Mouse (Mus musculus): ENCODE data around the gene Igfbpl1. TPM values are rescaled to one million over a fixed set of nuclear protein-coding genes. Genes with fewer than 3 reads are reported as not detected.

Igfbpl1 gene
- polyA plus RNA-seq, 1 experiment from 2014 or later, result 13.8 TPM

GRCm38 (mm10) chr4:45818814-45819207, 7.9 kb downstream of the Igfbpl1 start:
- Histone ChIP-seq H3K36me3 (peaks cover 21% of the 10 kb centered on the region), H3K27me3 (ENCODE audit: low read depth, poor library complexity, severe bottlenecking) (peaks cover 35% of the 10 kb centered on the region), H3K9me3 (replicated peaks) (0 out of 2 replicates have a peak, but pooled peaks cover 4% of the 10 kb centered on the region), H3K4me1 (peaks cover 86% of the 10 kb centered on the region), H3K4me3 (peak overlapping the region; percentile 38), H3K27ac (replicated peaks) (peak overlapping the region; percentile 92)
- no peak for DNase-seq (ENCODE audit: low spot score)
- WGBS, result 14% methylated on average over 4 of the region's 4 CpGs

DNA sequence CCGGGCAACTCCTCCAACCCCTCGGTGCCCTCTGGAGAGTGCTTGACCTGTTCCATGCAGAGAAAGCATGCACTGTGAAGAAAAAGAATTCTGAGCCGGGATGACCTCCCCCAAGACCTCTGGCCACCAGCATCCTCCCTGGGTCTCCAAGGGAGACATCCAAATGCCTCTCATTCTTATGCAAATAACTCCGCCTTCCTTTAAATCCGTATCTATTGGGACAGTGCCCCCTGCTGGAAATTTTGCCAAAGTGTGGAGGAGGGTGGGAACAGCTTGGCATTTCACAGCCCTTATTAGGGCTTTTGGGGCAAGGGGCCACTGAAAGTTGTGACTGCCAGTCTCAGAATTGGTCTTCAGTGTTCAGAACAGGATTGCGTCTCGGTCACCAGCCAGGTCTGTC, 11.2 kb downstream of the Igfbpl1 start:
- H3K9me3 ChIP-seq (replicated peaks), result 0 out of 2 replicates have a peak, but pooled peaks cover 4% of the 10 kb centered on the region
- peaks cover 73% of the 10 kb centered on the region for H3K4me1 ChIP-seq
- no peak overlapping the region for H3K4me3 ChIP-seq
- WGBS, result 19% methylated on average over 7 of the region's 7 CpGs
- H3K36me3 ChIP-seq, result peaks cover 36% of the 10 kb centered on the region
- peak; percentile 82 for DNase-seq (ENCODE audit: low spot score)
- H3K27me3 ChIP-seq (ENCODE audit: low read depth, poor library complexity, severe bottlenecking), result peaks cover 37% of the 10 kb centered on the region
- H3K27ac ChIP-seq (replicated peaks), result peak overlapping the region; percentile 9; the same call in 1 of the 2 replicates

DNA sequence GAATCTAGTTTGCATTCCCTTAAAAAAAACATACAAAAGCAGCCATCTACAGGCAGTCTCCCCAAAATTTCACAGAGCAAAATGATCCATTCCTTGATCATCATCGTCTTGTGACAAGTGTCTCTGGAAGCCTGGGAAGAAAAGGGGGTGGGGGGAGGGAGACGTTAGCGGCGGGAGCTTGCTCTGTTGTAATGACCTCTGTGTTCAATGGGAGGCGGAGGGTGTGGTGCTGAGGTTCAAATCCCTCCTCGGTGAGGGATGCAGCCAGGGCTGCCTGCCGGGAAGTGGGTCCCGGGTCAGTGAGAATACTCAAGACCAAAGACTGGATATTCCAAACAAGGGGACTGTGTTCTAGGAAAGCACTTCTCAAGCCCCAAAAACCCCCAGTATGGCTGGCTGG, 15.5 kb downstream of the Igfbpl1 start:
- peaks cover 30% of the 10 kb centered on the region for H3K4me1 ChIP-seq
- 0 out of 2 replicates have a peak, but pooled peaks cover 4% of the 10 kb centered on the region for H3K9me3 ChIP-seq (replicated peaks)
- WGBS, result 15% methylated on average over 8 of the region's 8 CpGs
- H3K4me3 ChIP-seq, result no peak overlapping the region
- H3K27ac ChIP-seq (replicated peaks), result no peak overlapping the region
- no peak for DNase-seq (ENCODE audit: low spot score)
- H3K27me3 ChIP-seq (ENCODE audit: low read depth, poor library complexity, severe bottlenecking), result peaks cover 26% of the 10 kb centered on the region
- H3K36me3 ChIP-seq, result peaks cover 48% of the 10 kb centered on the region

- WGBS, result 42% methylated on average over 7 of the region's 7 CpGs
- Histone ChIP-seq H3K9me3 (replicated peaks) (no peaks in the 10 kb centered on the region), H3K4me1 (peaks cover 18% of the 10 kb centered on the region), H3K27me3 (ENCODE audit: low read depth, poor library complexity, severe bottlenecking) (peaks cover 17% of the 10 kb centered on the region), H3K4me3 (no peak overlapping the region), H3K27ac (replicated peaks) (no peak overlapping the region), H3K36me3 (peaks cover 32% of the 10 kb centered on the region)
- no peak for DNase-seq (ENCODE audit: low spot score)
These were observed 18.7 kb downstream of the Igfbpl1 start for GRCm38 (mm10) chr4:45808034-45808433.

- 94% methylated on average over 14 of the region's 14 CpGs for WGBS
- Histone ChIP-seq H3K4me3 (no peak overlapping the region), H3K36me3 (peaks cover 10% of the 10 kb centered on the region), H3K27me3 (ENCODE audit: low read depth, poor library complexity, severe bottlenecking) (peaks cover 19% of the 10 kb centered on the region), H3K4me1 (peaks cover 27% of the 10 kb centered on the region), H3K9me3 (replicated peaks) (no peaks in the 10 kb centered on the region), H3K27ac (replicated peaks) (no peak overlapping the region)
- no peak for DNase-seq (ENCODE audit: low spot score)
These were observed 23.8 kb downstream of the Igfbpl1 start for GRCm38 (mm10) chr4:45802900-45803299.

DNA sequence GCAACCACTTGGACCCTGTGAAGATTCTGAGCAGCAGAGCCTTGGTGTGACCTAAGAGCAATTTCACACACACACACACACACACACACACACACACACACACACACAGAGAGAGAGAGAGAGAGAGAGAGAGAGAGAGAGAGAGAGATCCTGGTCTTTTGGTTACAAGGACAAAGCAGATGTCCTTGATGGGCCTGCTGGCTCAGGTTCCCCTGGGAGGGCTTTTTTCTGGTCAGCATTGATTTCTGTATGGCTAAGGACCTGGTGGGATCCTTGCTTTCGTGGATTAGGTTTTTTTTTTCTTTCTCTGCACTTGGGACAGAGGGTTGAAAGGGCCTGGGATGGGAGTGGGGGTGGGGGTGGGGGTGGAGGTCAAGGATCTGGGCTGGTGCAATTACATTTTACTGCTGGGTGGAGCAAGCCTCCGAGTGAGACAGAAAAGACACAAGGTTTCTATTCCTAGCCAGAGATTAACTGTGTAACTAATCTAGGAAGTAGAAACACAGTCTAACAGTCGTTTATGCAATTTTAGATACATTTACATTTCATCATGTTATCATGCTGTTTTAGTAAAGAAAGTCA, 26.7 kb downstream of the Igfbpl1 start:
- Histone ChIP-seq H3K4me3 (no peak overlapping the region), H3K27ac (replicated peaks) (0 out of 2 replicates have a peak overlapping the region, but pooled peaks have one; percentile 20), H3K36me3 (peaks cover 10% of the 10 kb centered on the region), H3K4me1 (peaks cover 36% of the 10 kb centered on the region), H3K27me3 (ENCODE audit: low read depth, poor library complexity, severe bottlenecking) (peaks cover 37% of the 10 kb centered on the region), H3K9me3 (replicated peaks) (no peaks in the 10 kb centered on the region)
- DNase-seq (ENCODE audit: low spot score), result no peak
- WGBS, result 47% methylated on average over 3 of the region's 3 CpGs

- Histone ChIP-seq H3K27ac (replicated peaks) (peak within 1 kb of the TSS; percentile 71), H3K4me1 (peaks cover 36% of the 10 kb centered on the region), H3K4me3 (peak within 1 kb of the TSS; percentile 57), H3K36me3 (peaks cover 10% of the 10 kb centered on the region), H3K9me3 (replicated peaks) (no peaks in the 10 kb centered on the region), H3K27me3 (ENCODE audit: low read depth, poor library complexity, severe bottlenecking) (peaks cover 40% of the 10 kb centered on the region)
- peak; percentile 82 for DNase-seq (ENCODE audit: low spot score)
- WGBS, result 1% methylated on average over 26 of the region's 26 CpGs
These were observed 27.8 kb downstream of the Igfbpl1 start, which contains the start of gene Aldh1b1 for GRCm38 (mm10) chr4:45798964-45799363. Gene Aldh1b1, plus strand, starts transcription at chr4:45799022.

DNA sequence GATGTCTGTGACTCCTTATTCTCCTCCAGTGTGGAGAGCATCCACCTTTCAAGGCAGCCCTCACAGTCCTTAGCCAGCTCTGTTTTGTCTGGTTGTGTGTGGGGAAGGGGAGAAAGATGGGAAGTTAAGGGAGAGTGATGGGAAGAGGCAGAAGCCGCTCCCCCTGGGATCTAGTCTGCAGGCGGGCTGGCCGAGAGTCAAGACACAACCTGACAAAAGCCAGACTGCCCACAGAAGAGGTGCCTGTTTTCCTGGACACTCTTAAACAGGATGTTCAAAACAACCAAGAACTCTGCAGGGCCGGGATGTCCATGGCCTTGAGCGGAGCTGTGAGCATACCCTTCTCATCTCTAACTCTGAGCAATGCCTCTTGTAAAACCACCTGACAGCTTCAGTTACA, 30.0 kb downstream of the Igfbpl1 start:
- peaks cover 36% of the 10 kb centered on the region for H3K4me1 ChIP-seq
- H3K36me3 ChIP-seq, result no peaks in the 10 kb centered on the region
- DNase-seq (ENCODE audit: low spot score), result no peak
- no peaks in the 10 kb centered on the region for H3K9me3 ChIP-seq (replicated peaks)
- no peak overlapping the region for H3K4me3 ChIP-seq
- 74% methylated on average over 5 of the region's 5 CpGs for WGBS
- H3K27me3 ChIP-seq (ENCODE audit: low read depth, poor library complexity, severe bottlenecking), result peaks cover 47% of the 10 kb centered on the region
- no peak overlapping the region for H3K27ac ChIP-seq (replicated peaks)

- Histone ChIP-seq H3K4me3 (peak overlapping the region; percentile 50), H3K36me3 (no peaks in the 10 kb centered on the region), H3K27ac (replicated peaks) (peak overlapping the region; percentile 87), H3K27me3 (ENCODE audit: low read depth, poor library complexity, severe bottlenecking) (peaks cover 43% of the 10 kb centered on the region), H3K4me1 (peaks cover 28% of the 10 kb centered on the region), H3K9me3 (replicated peaks) (no peaks in the 10 kb centered on the region)
- under 1% methylated on average over 12 of the region's 12 CpGs for WGBS
- peak; percentile 68 for DNase-seq (ENCODE audit: low spot score)
These were observed 31.4 kb downstream of the Igfbpl1 start for GRCm38 (mm10) chr4:45795191-45795811.

- WGBS, result 81% methylated on average over 2 of the region's 2 CpGs
These were observed 36.7 kb downstream of the Igfbpl1 start for GRCm38 (mm10) chr4:45790018-45790417.

GRCm38 (mm10) chr4:45789263-45789958, 37.3 kb downstream of the Igfbpl1 start:
- Histone ChIP-seq H3K9me3 (replicated peaks) (no peaks in the 10 kb centered on the region), H3K36me3 (no peaks in the 10 kb centered on the region), H3K4me1 (peaks cover 33% of the 10 kb centered on the region), H3K27me3 (ENCODE audit: low read depth, poor library complexity, severe bottlenecking) (peaks cover 40% of the 10 kb centered on the region), H3K27ac (replicated peaks) (no peak overlapping the region; the same call in 1 of the 2 replicates), H3K4me3 (no peak overlapping the region)
- no peak for DNase-seq (ENCODE audit: low spot score)
- WGBS, result 72% methylated on average over 13 of the region's 13 CpGs

More at GRCm38 (mm10) chr4:45790018-45790417, 36.7 kb downstream of the Igfbpl1 start:
- peaks cover 37% of the 10 kb centered on the region for H3K27me3 ChIP-seq (ENCODE audit: low read depth, poor library complexity, severe bottlenecking)
- DNase-seq (ENCODE audit: low spot score), result no peak
- H3K36me3 ChIP-seq, result no peaks in the 10 kb centered on the region
- no peaks in the 10 kb centered on the region for H3K9me3 ChIP-seq (replicated peaks)
- no peak overlapping the region for H3K27ac ChIP-seq (replicated peaks)
- H3K4me3 ChIP-seq, result no peak overlapping the region
- H3K4me1 ChIP-seq, result peaks cover 33% of the 10 kb centered on the region

DNA sequence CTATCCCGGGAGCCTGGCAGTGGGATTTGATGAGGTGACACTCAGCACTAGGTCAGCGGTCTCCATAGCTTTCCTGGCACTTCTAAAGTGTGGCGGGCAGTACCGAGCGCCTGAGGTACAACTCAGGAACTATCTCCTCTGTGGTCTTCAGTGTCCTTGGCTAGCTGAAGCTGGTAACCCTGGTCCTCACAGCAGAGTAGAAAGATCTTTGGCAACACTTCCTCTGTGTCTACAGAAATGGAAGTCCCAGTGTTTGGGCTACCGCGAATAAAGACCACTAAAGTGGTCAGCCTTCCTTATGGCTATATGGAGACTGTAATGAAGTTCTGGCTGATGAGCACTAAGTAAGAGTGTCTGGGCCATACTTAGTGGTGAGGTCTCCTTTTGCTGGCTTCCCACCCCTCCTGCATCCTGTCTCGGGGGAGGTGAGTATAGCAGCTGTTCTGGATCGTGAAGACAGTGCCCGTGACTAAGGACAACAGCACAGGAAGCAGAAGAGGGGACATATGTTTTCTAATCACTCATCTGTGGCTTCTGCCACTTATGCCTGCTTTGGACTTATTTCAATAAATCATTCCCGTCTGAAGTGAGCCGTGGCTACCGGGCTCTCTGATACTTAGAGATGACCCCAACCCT, 38.2 kb downstream of the Igfbpl1 start:
- Histone ChIP-seq H3K27ac (replicated peaks) (no peak overlapping the region; the same call in 1 of the 2 replicates), H3K27me3 (ENCODE audit: low read depth, poor library complexity, severe bottlenecking) (peaks cover 40% of the 10 kb centered on the region), H3K36me3 (no peaks in the 10 kb centered on the region), H3K4me3 (no peak overlapping the region), H3K4me1 (peaks cover 33% of the 10 kb centered on the region), H3K9me3 (replicated peaks) (no peaks in the 10 kb centered on the region)
- 90% methylated on average over 13 of the region's 13 CpGs for WGBS
- no peak for DNase-seq (ENCODE audit: low spot score)
